Mouse (Mus musculus): ENCODE measurements at regions not wholly inside any gene's neighbourhood (a gene's known extent, or its start where the extent isn't known, plus 50 kb on each side); places are given as distances from the start of the nearest gene placed in this dataset.

DNA sequence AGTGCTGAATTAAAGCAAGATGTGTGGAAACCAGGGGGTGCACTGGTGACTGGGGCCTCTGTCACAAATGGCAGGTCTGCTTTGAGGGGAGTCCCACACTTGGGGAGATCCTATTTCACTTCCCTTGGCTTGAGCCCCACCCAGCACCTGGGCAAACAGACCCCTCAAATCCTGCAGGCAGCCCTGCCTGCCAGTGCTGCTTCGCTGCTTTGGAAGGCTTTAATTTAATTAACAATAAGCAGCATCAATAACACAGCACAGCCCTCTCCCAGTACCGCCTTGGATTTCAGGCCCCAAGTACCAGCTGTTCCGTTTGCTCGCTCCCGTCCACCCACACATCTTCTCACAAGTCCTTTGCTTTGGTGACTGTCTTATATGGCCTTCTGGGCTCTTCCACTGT, 193.6 kb downstream of the Ackr3 start:
- H3K4me2 ChIP-seq (ENCODE audit: low read length) = no peak overlapping the region
- no peak overlapping the region for H3K4me3 ChIP-seq (ENCODE audit: low read depth, low read length)
- peaks cover 4% of the 10 kb centered on the region for H3K4me1 ChIP-seq (ENCODE audit: control insufficient read depth, insufficient read depth, low read length)
- no peak overlapping the region for H3K27ac ChIP-seq (ENCODE audit: low read length)
- H3K9ac ChIP-seq (ENCODE audit: low read depth, low read length) = no peak overlapping the region
- H3K36me3 ChIP-seq (ENCODE audit: control insufficient read depth, insufficient read depth, low read length) = no peaks in the 10 kb centered on the region
- whole genome bisulfite sequencing = 33% methylated on average over 5 of the region's 5 CpGs
- no peak for ATAC-seq
- H3K27me3 ChIP-seq (ENCODE audit: control insufficient read depth, insufficient read depth, low read depth, low read length) = no peaks in the 10 kb centered on the region
- no peaks in the 10 kb centered on the region for H3K9me3 ChIP-seq (replicated peaks; ENCODE audit: control insufficient read depth, low read length, poor library complexity, severe bottlenecking)

- ATAC-seq = 0 out of 2 replicates have a peak, but pooled peaks have one; percentile 11
- Histone ChIP-seq H3K4me2 (ENCODE audit: low read length) (no peak overlapping the region), H3K36me3 (ENCODE audit: control insufficient read depth, insufficient read depth, low read length) (no peaks in the 10 kb centered on the region), H3K4me1 (ENCODE audit: control insufficient read depth, insufficient read depth, low read length) (peaks cover 4% of the 10 kb centered on the region), H3K4me3 (ENCODE audit: low read depth, low read length) (no peak overlapping the region), H3K27ac (ENCODE audit: low read length) (no peak overlapping the region), H3K9me3 (replicated peaks; ENCODE audit: control insufficient read depth, low read length, poor library complexity, severe bottlenecking) (no peaks in the 10 kb centered on the region), H3K9ac (ENCODE audit: low read depth, low read length) (no peak overlapping the region), H3K27me3 (ENCODE audit: control insufficient read depth, insufficient read depth, low read depth, low read length) (no peaks in the 10 kb centered on the region)
- WGBS = 76% methylated on average over 15 of the region's 15 CpGs
Measured at GRCm38 (mm10) chr1:90398396-90398975, 194.7 kb downstream of the Ackr3 start.

GRCm38 (mm10) chr1:90403057-90403456, 199.3 kb downstream of the Ackr3 start:
- Histone ChIP-seq H3K4me3 (ENCODE audit: low read depth, low read length) (no peak overlapping the region), H3K4me2 (ENCODE audit: low read length) (no peak overlapping the region), H3K9ac (ENCODE audit: low read depth, low read length) (no peak overlapping the region), H3K27me3 (ENCODE audit: control insufficient read depth, insufficient read depth, low read depth, low read length) (no peaks in the 10 kb centered on the region), H3K36me3 (ENCODE audit: control insufficient read depth, insufficient read depth, low read length) (no peaks in the 10 kb centered on the region), H3K9me3 (replicated peaks; ENCODE audit: control insufficient read depth, low read length, poor library complexity, severe bottlenecking) (no peaks in the 10 kb centered on the region), H3K4me1 (ENCODE audit: control insufficient read depth, insufficient read depth, low read length) (peaks cover 6% of the 10 kb centered on the region; the same call in 1 of the 2 replicates), H3K27ac (ENCODE audit: low read length) (no peak overlapping the region)
- WGBS = 77% methylated on average over 6 of the region's 6 CpGs
- ATAC-seq = no peak

DNA sequence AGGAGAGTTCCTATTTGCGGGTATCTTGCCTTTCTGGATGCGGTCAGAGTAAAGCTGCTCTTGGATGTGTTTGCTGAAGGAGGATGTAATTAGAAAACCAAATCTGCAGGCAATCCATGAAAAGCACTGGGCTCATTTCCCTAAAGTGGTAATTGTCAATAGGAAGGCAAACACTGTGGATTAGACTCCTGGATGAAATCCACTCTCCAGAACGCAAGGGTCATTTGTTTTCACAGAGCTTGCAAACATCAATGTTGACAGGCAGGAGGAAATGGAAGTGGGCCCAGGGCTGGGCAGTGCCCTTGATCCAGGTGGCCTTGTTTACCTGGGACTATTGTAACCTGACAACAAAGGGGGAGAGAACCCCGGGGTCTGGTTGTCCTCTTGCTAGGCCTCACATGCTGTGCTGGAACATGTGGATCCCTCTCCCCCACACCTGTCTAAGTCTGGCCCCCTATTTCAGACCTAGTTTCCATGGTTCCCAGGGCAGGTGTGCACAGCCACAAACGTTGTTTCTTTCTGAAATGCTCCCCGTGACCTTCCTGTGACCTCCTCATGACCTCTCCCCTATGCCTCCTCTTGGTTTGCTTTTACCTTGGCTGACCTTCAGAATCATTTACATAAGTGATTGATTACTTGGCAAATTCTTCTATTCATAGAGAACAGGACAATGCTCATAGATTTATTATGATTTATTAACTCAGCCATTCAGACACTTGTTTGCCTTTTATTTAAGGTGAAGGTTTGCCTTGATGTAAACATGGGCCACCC, 197.9 kb upstream of the Cops8 start:
- no peak for ATAC-seq
- no peak overlapping the region; the same call in 1 of the 2 replicates for H3K27ac ChIP-seq (ENCODE audit: low read length)
- no peaks in the 10 kb centered on the region for H3K36me3 ChIP-seq (ENCODE audit: control insufficient read depth, insufficient read depth, low read length)
- H3K27me3 ChIP-seq (ENCODE audit: control insufficient read depth, insufficient read depth, low read depth, low read length) = no peaks in the 10 kb centered on the region
- H3K9ac ChIP-seq (ENCODE audit: low read depth, low read length) = no peak overlapping the region
- no peaks in the 10 kb centered on the region for H3K9me3 ChIP-seq (replicated peaks; ENCODE audit: control insufficient read depth, low read length, poor library complexity, severe bottlenecking)
- 42% methylated on average over 6 of the region's 6 CpGs for WGBS
- no peak overlapping the region for H3K4me3 ChIP-seq (ENCODE audit: low read depth, low read length)
- no peak overlapping the region for H3K4me2 ChIP-seq (ENCODE audit: low read length)
- peaks cover 6% of the 10 kb centered on the region; the same call in 1 of the 2 replicates for H3K4me1 ChIP-seq (ENCODE audit: control insufficient read depth, insufficient read depth, low read length)

- WGBS = 92% methylated on average over 6 of the region's 6 CpGs
- no peak overlapping the region for H3K9ac ChIP-seq (ENCODE audit: low read depth, low read length)
- no peak overlapping the region for H3K4me2 ChIP-seq (ENCODE audit: low read length)
- H3K4me1 ChIP-seq (ENCODE audit: control insufficient read depth, insufficient read depth, low read length) = peaks cover 6% of the 10 kb centered on the region; the same call in 1 of the 2 replicates
- no peak for ATAC-seq
- H3K27me3 ChIP-seq (ENCODE audit: control insufficient read depth, insufficient read depth, low read depth, low read length) = no peaks in the 10 kb centered on the region
- no peaks in the 10 kb centered on the region for H3K9me3 ChIP-seq (replicated peaks; ENCODE audit: control insufficient read depth, low read length, poor library complexity, severe bottlenecking)
- no peak overlapping the region for H3K27ac ChIP-seq (ENCODE audit: low read length)
- no peak overlapping the region for H3K4me3 ChIP-seq (ENCODE audit: low read depth, low read length)
- no peaks in the 10 kb centered on the region for H3K36me3 ChIP-seq (ENCODE audit: control insufficient read depth, insufficient read depth, low read length)
Measured at GRCm38 (mm10) chr1:90406663-90407062, 196.1 kb upstream of the Cops8 start.

DNA sequence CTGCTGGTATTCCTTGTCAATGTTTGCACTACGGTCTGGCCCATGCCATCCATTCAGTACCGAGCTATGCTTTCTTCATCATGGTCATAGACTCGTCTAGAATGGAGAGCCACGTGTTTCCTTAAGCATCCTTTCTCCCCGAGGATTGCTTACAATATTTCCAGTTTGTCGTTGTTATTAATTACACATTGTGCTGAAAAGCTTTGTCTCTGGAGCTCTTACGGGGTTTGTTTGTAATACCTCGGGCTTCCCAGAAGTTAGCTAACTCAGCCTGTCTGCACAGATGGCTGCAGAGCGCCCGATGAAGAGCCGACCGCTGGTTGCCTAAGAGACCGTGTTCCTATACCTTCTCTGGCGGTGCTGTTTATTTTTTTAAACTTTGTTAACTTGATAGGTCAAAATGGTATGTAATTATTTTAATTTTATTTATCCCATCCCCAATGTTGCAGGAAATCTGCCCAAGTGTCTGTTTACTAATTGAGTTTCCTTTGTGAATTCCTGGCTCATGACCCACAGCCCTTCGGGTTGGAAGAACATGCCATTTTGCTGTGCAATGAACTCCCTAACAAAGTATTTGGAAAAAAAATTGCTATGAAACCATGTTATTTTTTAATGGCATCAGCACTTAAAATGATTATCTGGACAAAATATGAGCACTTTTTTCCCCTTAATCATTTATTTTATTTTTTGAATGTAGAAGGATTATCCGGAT, 194.1 kb upstream of the Cops8 start:
- Histone ChIP-seq H3K4me2 (ENCODE audit: low read length) (no peak overlapping the region), H3K27ac (ENCODE audit: low read length) (no peak overlapping the region), H3K4me3 (ENCODE audit: low read depth, low read length) (no peak overlapping the region), H3K9me3 (replicated peaks; ENCODE audit: control insufficient read depth, low read length, poor library complexity, severe bottlenecking) (no peaks in the 10 kb centered on the region), H3K36me3 (ENCODE audit: control insufficient read depth, insufficient read depth, low read length) (no peaks in the 10 kb centered on the region), H3K4me1 (ENCODE audit: control insufficient read depth, insufficient read depth, low read length) (peaks cover 6% of the 10 kb centered on the region; the same call in 1 of the 2 replicates), H3K9ac (ENCODE audit: low read depth, low read length) (no peak overlapping the region), H3K27me3 (ENCODE audit: control insufficient read depth, insufficient read depth, low read depth, low read length) (no peaks in the 10 kb centered on the region)
- no peak for ATAC-seq
- 85% methylated on average over 16 of the region's 16 CpGs for WGBS

DNA sequence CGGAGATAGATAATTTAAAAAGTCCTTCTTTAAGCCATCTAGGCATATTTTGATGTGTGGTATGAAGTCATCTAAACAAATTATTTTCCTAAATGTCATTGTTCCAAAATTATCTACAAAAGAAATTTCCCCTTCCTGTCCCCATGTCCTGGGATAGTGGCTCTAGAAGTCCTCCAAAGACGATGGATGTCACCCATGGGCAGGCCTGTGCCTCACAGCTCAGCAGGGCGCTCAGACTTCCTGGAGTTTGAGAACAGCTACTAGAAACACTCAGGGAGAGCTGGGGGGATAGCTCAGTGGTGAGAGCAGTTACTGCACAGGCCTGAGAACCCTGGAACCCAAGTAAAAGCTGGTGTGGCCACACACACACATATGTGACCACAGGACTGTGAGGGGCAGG, 193.5 kb upstream of the Cops8 start:
- Histone ChIP-seq H3K9me3 (replicated peaks; ENCODE audit: control insufficient read depth, low read length, poor library complexity, severe bottlenecking) (no peaks in the 10 kb centered on the region), H3K4me3 (ENCODE audit: low read depth, low read length) (no peak overlapping the region), H3K4me2 (ENCODE audit: low read length) (no peak overlapping the region), H3K4me1 (ENCODE audit: control insufficient read depth, insufficient read depth, low read length) (peaks cover 6% of the 10 kb centered on the region; the same call in 1 of the 2 replicates), H3K9ac (ENCODE audit: low read depth, low read length) (no peak overlapping the region), H3K27me3 (ENCODE audit: control insufficient read depth, insufficient read depth, low read depth, low read length) (no peaks in the 10 kb centered on the region), H3K27ac (ENCODE audit: low read length) (no peak overlapping the region), H3K36me3 (ENCODE audit: control insufficient read depth, insufficient read depth, low read length) (no peaks in the 10 kb centered on the region)
- ATAC-seq = no peak
- WGBS = 93% methylated on average over 3 of the region's 3 CpGs

- H3K27ac ChIP-seq (ENCODE audit: low read length) = no peak overlapping the region
- WGBS = 18% methylated on average over 9 of the region's 9 CpGs
- H3K27me3 ChIP-seq (ENCODE audit: control insufficient read depth, insufficient read depth, low read depth, low read length) = no peaks in the 10 kb centered on the region
- H3K9me3 ChIP-seq (replicated peaks; ENCODE audit: control insufficient read depth, low read length, poor library complexity, severe bottlenecking) = no peaks in the 10 kb centered on the region
- no peak overlapping the region for H3K4me2 ChIP-seq (ENCODE audit: low read length)
- ATAC-seq = no peak
- no peak overlapping the region for H3K9ac ChIP-seq (ENCODE audit: low read depth, low read length)
- H3K4me1 ChIP-seq (ENCODE audit: control insufficient read depth, insufficient read depth, low read length) = no peaks in the 10 kb centered on the region; the same call in 1 of the 2 replicates
- no peaks in the 10 kb centered on the region for H3K36me3 ChIP-seq (ENCODE audit: control insufficient read depth, insufficient read depth, low read length)
- H3K4me3 ChIP-seq (ENCODE audit: low read depth, low read length) = no peak overlapping the region
Measured at GRCm38 (mm10) chr1:90412511-90413045, 190.2 kb upstream of the Cops8 start.

Measured in midbrain, embryonic 16.5 days (tissue).